Mouse (Mus musculus) spleen, adult 18-20 months (tissue): Measurements from ENCODE around the gene Sesn3.
"Not testable (repeated sequence)": the region's sequence is repeated elsewhere in the genome, so short reads cannot be mapped to it uniquely, and the experiment has no call there.

Experiments
- DNase-seq, 2 experiments: peaks; one replicate each; pipeline ENCODE4 v3.0.0; 2022; ENCODE audit warnings: mixed read lengths in 2 of 2

Sesn3 gene

GRCm38 (mm10) chr9:14280696-14281095, 5.8 kb downstream of the Sesn3 start:
- no peak for DNase-seq

- no peak for DNase-seq
Measured at GRCm38 (mm10) chr9:14285036-14285435, 10.2 kb downstream of the Sesn3 start.

GRCm38 (mm10) chr9:14287234-14287633, 12.4 kb downstream of the Sesn3 start:
- DNase-seq: no peak

GRCm38 (mm10) chr9:14288500-14288899, 13.6 kb downstream of the Sesn3 start:
- no peak for DNase-seq

GRCm38 (mm10) chr9:14293866-14294265, 19.0 kb downstream of the Sesn3 start:
- peak in 1 of 2 experiments; percentile 24 for DNase-seq

- DNase-seq: peak in 1 of 2 experiments; percentile 24
Measured at GRCm38 (mm10) chr9:14295680-14296440, 21.0 kb downstream of the Sesn3 start.

- no peak for DNase-seq
Measured at GRCm38 (mm10) chr9:14297204-14297603, 22.3 kb downstream of the Sesn3 start.

GRCm38 (mm10) chr9:14299819-14300218, 25.0 kb downstream of the Sesn3 start:
- DNase-seq: no peak

- no peak for DNase-seq
Measured at GRCm38 (mm10) chr9:14300795-14301194, 25.9 kb downstream of the Sesn3 start.

GRCm38 (mm10) chr9:14304262-14304968, 29.5 kb downstream of the Sesn3 start:
- no peak for DNase-seq

GRCm38 (mm10) chr9:14307341-14307740, 32.5 kb downstream of the Sesn3 start:
- no peak for DNase-seq

GRCm38 (mm10) chr9:14313968-14314367, 39.1 kb downstream of the Sesn3 start:
- no peak for DNase-seq

- DNase-seq: no peak
Measured at GRCm38 (mm10) chr9:14314477-14314876, 39.6 kb downstream of the Sesn3 start.

GRCm38 (mm10) chr9:14316618-14317017, 41.8 kb downstream of the Sesn3 start:
- no peak for DNase-seq

GRCm38 (mm10) chr9:14335829-14336228, 61.0 kb downstream of the Sesn3 start:
- no peak for DNase-seq

- DNase-seq: no peak
Measured at GRCm38 (mm10) chr9:14336901-14337300, 62.0 kb downstream of the Sesn3 start.

- no peak for DNase-seq
Measured at GRCm38 (mm10) chr9:14338701-14339100, 63.8 kb downstream of the Sesn3 start.

GRCm38 (mm10) chr9:14342041-14342668, 67.3 kb downstream of the Sesn3 start:
- peak; percentile 55 to 80 for DNase-seq

- DNase-seq: not testable (repeated sequence)
Measured at GRCm38 (mm10) chr9:14345866-14346265, 71.0 kb downstream of the Sesn3 start.

- peak in 1 of 2 experiments; percentile 37 for DNase-seq
Measured at GRCm38 (mm10) chr9:14348416-14348815, 73.5 kb downstream of the Sesn3 start.

- no peak for DNase-seq
Measured at GRCm38 (mm10) chr9:14349380-14349779, 74.5 kb downstream of the Sesn3 start.

- DNase-seq: no peak
Measured at GRCm38 (mm10) chr9:14350787-14351186, 75.9 kb downstream of the Sesn3 start.

- DNase-seq: no peak
Measured at GRCm38 (mm10) chr9:14352337-14352736, 77.5 kb downstream of the Sesn3 start.

- DNase-seq: no peak
Measured at GRCm38 (mm10) chr9:14354852-14355251, 80.0 kb downstream of the Sesn3 start.
